Mouse (Mus musculus) right cerebral cortex, postnatal 25 days (tissue): ENCODE results near the gene Tdrd3.

ENCODE experiments used
- DNase-seq: peaks from one replicate; pipeline ENCODE4 v3.0.0; 2022

Tdrd3 gene

GRCm38 (mm10) chr14:87567626-87568446, 151.4 kb downstream of the Tdrd3 start:
- DNase-seq: peak; percentile 42

- DNase-seq: no peak
These were observed 152.0 kb downstream of the Tdrd3 start for GRCm38 (mm10) chr14:87568447-87568908.

- DNase-seq: no peak
These were observed 153.0 kb downstream of the Tdrd3 start for GRCm38 (mm10) chr14:87569471-87569870.

GRCm38 (mm10) chr14:87572453-87572852, 156.0 kb downstream of the Tdrd3 start:
- no peak for DNase-seq

GRCm38 (mm10) chr14:87582610-87583009, 166.2 kb downstream of the Tdrd3 start:
- DNase-seq: no peak
